Comparison of ENCODE assay signal across 14 mouse cellular contexts in the genomic region with DNA sequence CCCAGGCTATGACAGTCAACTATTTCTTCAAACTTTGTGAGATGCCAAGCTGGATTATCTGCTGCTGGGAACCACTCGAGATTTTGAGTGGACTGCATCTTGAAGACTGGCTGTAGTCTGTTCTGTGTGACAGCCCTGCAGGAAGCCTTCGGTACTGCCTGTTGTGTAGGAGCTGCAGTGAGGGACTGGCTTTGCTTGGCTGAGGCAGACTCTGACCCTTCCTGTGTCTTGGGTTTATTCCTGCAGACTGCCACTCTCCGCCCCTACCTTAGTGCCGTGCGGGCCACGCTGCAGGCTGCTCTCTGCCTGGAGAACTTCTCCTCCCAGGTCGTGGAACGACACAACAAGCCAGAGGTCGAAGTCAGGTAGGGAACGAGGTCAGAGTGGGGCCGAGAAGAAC. TPM values are rescaled to one million over a fixed set of nuclear protein-coding genes. Genes with fewer than 3 reads are reported as not detected.
DNase-seq lines count a peak whose midpoint lies in the region; ATAC-seq and TF ChIP-seq lines count a peak whose summit lies in the region.
"Had no signal": no experiment of that assay in that cellular context is flagged by ENCODE, and none has a peak within 500 bp of the region (broad histone marks: within the 10 kb centered on the region; RNA-seq: fewer than 3 reads in every experiment).

No protein-coding gene starts in this region.

- peak; percentile 58 for DNase-seq in kidney, adult 2 months
- peak; percentile 61 for DNase-seq in 3T3-L1 (ENCODE audit: low read depth, low spot score)
- peak; percentile 29 for DNase-seq in MN1 (ENCODE audit: low spot score)
- DNase-seq in adrenal gland, postnatal 25 days = no peak
- no peak for DNase-seq in adrenal gland, postnatal 10 days
- DNase-seq: adrenal gland, postnatal 36 days; cerebellum, adult 11-12 months; gastrocnemius, postnatal 14 days; lung, postnatal 36 days; right cerebral cortex, adult 18-20 months had no signal

- H3K27ac ChIP-seq in kidney, adult 2 months (ENCODE audit: insufficient read depth, low read depth, low read length) = no peak overlapping the region
- H3K27ac ChIP-seq in kidney, embryonic 16.5 days (ENCODE audit: low read length) = no peak overlapping the region
- no peak overlapping the region for H3K27ac ChIP-seq in liver, embryonic 12.5 days
- H3K27ac ChIP-seq: limb, embryonic 12.5 days had no signal

- whole genome bisulfite sequencing in kidney, adult 2 months = 62% methylated on average over 11 of the region's 11 CpGs
- 93% methylated on average over 11 of the region's 11 CpGs for WGBS in kidney, embryonic 16.5 days
- WGBS in liver, embryonic 12.5 days (ENCODE audit: insufficient replicate concordance) = 87% methylated on average over 11 of the region's 11 CpGs

- peaks cover 14% of the 10 kb centered on the region for H3K4me1 ChIP-seq in kidney, adult 2 months (ENCODE audit: control insufficient read depth, insufficient read depth, low read length)
- peaks cover 18% of the 10 kb centered on the region for H3K4me1 ChIP-seq in kidney, embryonic 16.5 days (ENCODE audit: insufficient read depth, low read length)
- peaks cover 46% of the 10 kb centered on the region for H3K4me1 ChIP-seq in liver, embryonic 12.5 days

- peaks cover 5% of the 10 kb centered on the region for H3K36me3 ChIP-seq in kidney, adult 2 months (ENCODE audit: control insufficient read depth, insufficient read depth, low read length)
- H3K36me3 ChIP-seq in kidney, embryonic 16.5 days (ENCODE audit: insufficient read depth, low read length) = peaks cover 44% of the 10 kb centered on the region
- H3K36me3 ChIP-seq in liver, embryonic 12.5 days = peaks cover 59% of the 10 kb centered on the region

- ATAC-seq in kidney, embryonic 16.5 days (ENCODE audit: low FRiP score, low TSS enrichment) = no peak
- no peak for ATAC-seq in liver, embryonic 12.5 days
- ATAC-seq: midbrain, embryonic 16.5 days had no signal

- no peaks in the 10 kb centered on the region for H3K27me3 ChIP-seq in kidney, adult 2 months (replicated peaks; ENCODE audit: control insufficient read depth, insufficient read depth, low read length)
- no peaks in the 10 kb centered on the region for H3K27me3 ChIP-seq in kidney, embryonic 16.5 days (ENCODE audit: insufficient read depth, low read length)
- H3K27me3 ChIP-seq in liver, embryonic 12.5 days (replicated peaks) = no peaks in the 10 kb centered on the region
- H3K27me3 ChIP-seq: limb, embryonic 12.5 days had no signal

- no peak overlapping the region for H3K4me3 ChIP-seq in kidney, adult 2 months (ENCODE audit: insufficient read depth, low read depth, low read length)
- H3K4me3 ChIP-seq in kidney, embryonic 16.5 days (ENCODE audit: low read length) = no peak overlapping the region
- H3K4me3 ChIP-seq in liver, embryonic 12.5 days = no peak overlapping the region; the same call in 1 of the 2 replicates
- H3K4me3 ChIP-seq: limb, embryonic 12.5 days had no signal

- no peak for TF ChIP-seq POLR2A in kidney, adult 2 months (IDR thresholded peaks at IDR 0.05; ENCODE audit: low read depth, low read length)

- no peak; the same call in 1 of the 2 replicates for TF ChIP-seq CTCF in kidney, adult 2 months (conservative IDR thresholded peaks at IDR 0.05; ENCODE audit: insufficient read depth, insufficient read length, low read depth, low read length)

- no peak overlapping the region for H3K9ac ChIP-seq in kidney, embryonic 16.5 days (replicated peaks; ENCODE audit: low read length)
- no peak overlapping the region for H3K9ac ChIP-seq in liver, embryonic 12.5 days
- H3K9ac ChIP-seq: limb, embryonic 12.5 days had no signal

- no peak overlapping the region for H3K4me2 ChIP-seq in kidney, embryonic 16.5 days (replicated peaks; ENCODE audit: low read depth, low read length)
- H3K4me2 ChIP-seq in liver, embryonic 12.5 days = peak overlapping the region; percentile 93
- H3K4me2 ChIP-seq: limb, embryonic 12.5 days had no signal

- no peaks in the 10 kb centered on the region for H3K9me3 ChIP-seq in kidney, embryonic 16.5 days (ENCODE audit: low read length)
- H3K9me3 ChIP-seq in liver, embryonic 12.5 days (replicated peaks) = no peaks in the 10 kb centered on the region
- H3K9me3 ChIP-seq: limb, embryonic 12.5 days had no signal

RNA-seq across cellular contexts. Expression of gene Arpc4, which starts 2.6 kb away (rescaled TPM):
- polyA plus RNA-seq in kidney, adult 2 months (2012; rRNA removed) = 73.8 and 79.1 TPM in 2 replicates
- polyA plus RNA-seq in kidney, embryonic 16.5 days (2015; fragmentation: Nextera tagmentation; extraction: Ambion mirVana) = 401 and 410 TPM in 2 replicates
- 275 and 294 TPM in 2 replicates for polyA plus RNA-seq in liver, embryonic 12.5 days (2016; fragmentation: Nextera tagmentation; extraction: Ambion mirVana)
- total RNA-seq in adrenal gland, postnatal 25 days (2021) = 143 and 191 TPM in 2 replicates
- 100 to 1,000 TPM; 181 to 183 TPM for total RNA-seq in adrenal gland, postnatal 10 days (2021)

RNA-seq across cellular contexts. Expression of gene Tada3, which starts 2.8 kb away (rescaled TPM):
- polyA plus RNA-seq in kidney, adult 2 months (2012; rRNA removed) = 23.5 and 24.3 TPM in 2 replicates
- polyA plus RNA-seq in kidney, embryonic 16.5 days (2015; fragmentation: Nextera tagmentation; extraction: Ambion mirVana) = 63.5 and 66.7 TPM in 2 replicates
- 29.2 and 33.3 TPM in 2 replicates for polyA plus RNA-seq in liver, embryonic 12.5 days (2016; fragmentation: Nextera tagmentation; extraction: Ambion mirVana)
- 51.4 and 54.5 TPM in 2 replicates for total RNA-seq in adrenal gland, postnatal 25 days (2021)
- total RNA-seq in adrenal gland, postnatal 10 days (2021) = 10 to 100 TPM; 30.5 to 37.1 TPM

RNA-seq across cellular contexts. Expression of gene Ttll3, which starts 8.6 kb away (rescaled TPM):
- polyA plus RNA-seq in kidney, adult 2 months (2012; rRNA removed) = 5.9 and 6.4 TPM in 2 replicates
- 3.4 and 4.4 TPM in 2 replicates for polyA plus RNA-seq in kidney, embryonic 16.5 days (2015; fragmentation: Nextera tagmentation; extraction: Ambion mirVana)
- polyA plus RNA-seq in liver, embryonic 12.5 days (2016; fragmentation: Nextera tagmentation; extraction: Ambion mirVana) = 1.1 and 1.3 TPM in 2 replicates
- 3.9 and 4.5 TPM in 2 replicates for total RNA-seq in adrenal gland, postnatal 25 days (2021)
- total RNA-seq in adrenal gland, postnatal 10 days (2021) = 1 to 10 TPM; 1.8 to 4.3 TPM

RNA-seq across cellular contexts. Expression of gene Camk1, which starts 36.7 kb away (rescaled TPM):
- polyA plus RNA-seq in kidney, adult 2 months (2012; rRNA removed) = 57.8 and 63.2 TPM in 2 replicates
- 110 and 117 TPM in 2 replicates for polyA plus RNA-seq in kidney, embryonic 16.5 days (2015; fragmentation: Nextera tagmentation; extraction: Ambion mirVana)
- polyA plus RNA-seq in liver, embryonic 12.5 days (2016; fragmentation: Nextera tagmentation; extraction: Ambion mirVana) = 31.5 TPM in 2 replicates
- 45.3 and 62.0 TPM in 2 replicates for total RNA-seq in adrenal gland, postnatal 25 days (2021)
- 10 to 100 TPM; 47.1 to 50.3 TPM for total RNA-seq in adrenal gland, postnatal 10 days (2021)

RNA-seq across cellular contexts. Expression of gene Rpusd3, which starts 38.7 kb away (rescaled TPM):
- 159 and 197 TPM in 2 replicates for polyA plus RNA-seq in kidney, adult 2 months (2012; rRNA removed)
- 31.5 and 31.7 TPM in 2 replicates for polyA plus RNA-seq in kidney, embryonic 16.5 days (2015; fragmentation: Nextera tagmentation; extraction: Ambion mirVana)
- polyA plus RNA-seq in liver, embryonic 12.5 days (2016; fragmentation: Nextera tagmentation; extraction: Ambion mirVana) = 19.8 and 22.2 TPM in 2 replicates
- 7.6 and 8.1 TPM in 2 replicates for total RNA-seq in adrenal gland, postnatal 25 days (2021)
- 10 to 100 TPM; 16.4 to 24.4 TPM for total RNA-seq in adrenal gland, postnatal 10 days (2021)

Comparison
In these comparisons a context has a peak if more than half of its experiments do, and no peak if none do; other contexts are left out.
1. DNase-seq: peak in kidney, adult 2 months (single experiment), 3T3-L1 (single experiment) and MN1 (single experiment); none in adrenal gland, postnatal 25 days (single experiment) and adrenal gland, postnatal 10 days (single experiment).